ENCODE assay signal across 10 mouse cellular contexts in genomic region chr3:127632531-127632930, GRCm38 (mm10). TPM values are rescaled to one million over a fixed set of nuclear protein-coding genes. Genes with fewer than 3 reads are reported as not detected.
A peak's percentile ranks its signal among the peaks of the same experiment; 100 is the strongest.
DNase-seq lines count a peak whose midpoint lies in the region; ATAC-seq lines count a peak whose summit lies in the region.
"Had no signal": no experiment of that assay in that cellular context is flagged by ENCODE, and none has a peak within 500 bp of the region (broad histone marks: within the 10 kb centered on the region; RNA-seq: fewer than 3 reads in every experiment).

No protein-coding gene starts in this region.

- peak overlapping the region; percentile 91 for H3K27ac ChIP-seq in forebrain, embryonic 15.5 days (replicated peaks)

- no peaks in the 10 kb centered on the region for H3K36me3 ChIP-seq in forebrain, embryonic 15.5 days

- peaks cover 23% of the 10 kb centered on the region for H3K27me3 ChIP-seq in forebrain, embryonic 15.5 days

- intact Hi-C loops in gastrocnemius, postnatal 14 days (cut with DNase I; ENCODE audit: low total_unique reads) = loop anchor here (5.0 kb wide), 1 partner anchor 315 kb away; no protein-coding TSS in a partner anchor

- peak; percentile 8 to 30 for DNase-seq in cerebellum, adult 18-20 months
- peak; percentile 71 for DNase-seq in Muller cell, postnatal 12 days (ENCODE audit: inconsistent ontology term)
- DNase-seq in kidney, adult 9 months = peak; percentile 25
- DNase-seq in gastrocnemius, postnatal 14 days = no peak
- DNase-seq in thymus, postnatal 4 days = no peak

- H3K9ac ChIP-seq in forebrain, embryonic 15.5 days (replicated peaks) = peak overlapping the region; percentile 61

- H3K4me3 ChIP-seq in forebrain, embryonic 15.5 days = peak overlapping the region; percentile 64

- H3K4me1 ChIP-seq in forebrain, embryonic 15.5 days = peaks cover 56% of the 10 kb centered on the region

- under 1% methylated on average over 32 of the region's 32 CpGs for WGBS in forebrain, embryonic 15.5 days

- ATAC-seq in cerebellum, adult (ENCODE audit: insufficient number of reproducible peaks, low FRiP score, low TSS enrichment) = no peak
- peak; percentile 73 for ATAC-seq in forebrain, embryonic 15.5 days (replicated peaks)
- ATAC-seq in megakaryocyte-erythroid progenitor cell, adult 5-6 weeks (replicated peaks; ENCODE audit: low FRiP score, low TSS enrichment, poor library complexity, severe bottlenecking) = peak; percentile 45

- peak overlapping the region; percentile 59 for H3K4me2 ChIP-seq in forebrain, embryonic 15.5 days (replicated peaks)

- no peaks in the 10 kb centered on the region for H3K9me3 ChIP-seq in forebrain, embryonic 15.5 days

RNA-seq across cellular contexts. Expression of gene Neurog2, which starts 0.4 kb away (rescaled TPM):
- 89.7 and 111 TPM in 2 replicates for polyA plus RNA-seq in forebrain, embryonic 15.5 days (2015; fragmentation: Nextera tagmentation; extraction: Ambion mirVana)
- total RNA-seq in megakaryocyte-erythroid progenitor cell, adult 5-6 weeks (2014; fragmentation: Nextera tagmentation) = not detected in 2 replicates
- not detected in 2 replicates for total RNA-seq in megakaryocyte-erythroid progenitor cell, adult 5-6 weeks (2017)
- total RNA-seq in gastrocnemius, postnatal 14 days (2021) = not detected
- total RNA-seq: heart, postnatal 14 days had no signal
- polyA plus RNA-seq: C2C12 had no signal

Comparison
In these comparisons a context has a peak if more than half of its experiments do, and no peak if none do; other contexts are left out.
1. DNase-seq: peak in cerebellum, adult 18-20 months (2 of 2), Muller cell, postnatal 12 days (single experiment) and kidney, adult 9 months (single experiment); none in gastrocnemius, postnatal 14 days (single experiment) and thymus, postnatal 4 days (single experiment).